Mouse (Mus musculus) frontal cortex, postnatal 36 days (tissue): Measurements from ENCODE around the gene Ybey.

ENCODE experiments used
- DNase-seq, 2 experiments: peaks; one replicate each; pipeline ENCODE4 v3.0.0; 2022; ENCODE audit warnings: low spot score in 2 of 2

The Ybey gene

GRCm38 (mm10) chr10:76468203-76469162 lies at the start of gene Ybey, which contains the start of gene Mcm3ap:
Gene Ybey (minus strand): TSS chr10:76469114.
Gene Mcm3ap (plus strand): TSS chr10:76468927.
- peak; percentile 89 to 91 for DNase-seq

DNA sequence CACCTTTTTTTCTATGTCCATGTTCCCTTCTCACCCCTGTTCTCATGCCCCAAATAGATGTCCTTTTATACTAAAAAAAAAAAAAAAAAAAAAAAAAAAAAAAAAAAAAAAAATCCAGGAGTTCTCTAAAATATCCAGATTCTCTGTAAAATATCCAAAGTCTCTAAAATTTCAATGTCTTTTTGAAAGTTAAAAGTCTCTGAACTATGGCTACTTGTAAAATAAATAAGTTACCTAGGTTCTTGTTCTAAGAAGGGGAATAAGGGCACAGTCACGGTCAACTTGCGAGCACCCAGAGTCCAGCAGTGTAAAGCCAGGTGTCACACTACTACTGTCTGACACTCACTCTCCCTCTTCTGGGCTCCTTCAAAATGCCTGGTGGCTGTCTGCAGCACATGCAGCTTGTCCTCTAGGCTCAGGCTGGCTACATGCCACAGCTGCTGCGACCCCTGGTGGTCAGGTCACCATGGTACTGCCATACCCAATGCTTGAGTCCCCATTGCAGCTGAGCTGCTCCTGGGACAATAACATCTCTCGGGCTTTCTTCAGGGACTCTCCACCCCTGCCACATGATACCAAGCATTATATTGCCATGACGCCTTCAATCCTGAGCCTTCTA lies 44.2 kb upstream of the Ybey start:
- peak; percentile 21 to 44 for DNase-seq

DNA sequence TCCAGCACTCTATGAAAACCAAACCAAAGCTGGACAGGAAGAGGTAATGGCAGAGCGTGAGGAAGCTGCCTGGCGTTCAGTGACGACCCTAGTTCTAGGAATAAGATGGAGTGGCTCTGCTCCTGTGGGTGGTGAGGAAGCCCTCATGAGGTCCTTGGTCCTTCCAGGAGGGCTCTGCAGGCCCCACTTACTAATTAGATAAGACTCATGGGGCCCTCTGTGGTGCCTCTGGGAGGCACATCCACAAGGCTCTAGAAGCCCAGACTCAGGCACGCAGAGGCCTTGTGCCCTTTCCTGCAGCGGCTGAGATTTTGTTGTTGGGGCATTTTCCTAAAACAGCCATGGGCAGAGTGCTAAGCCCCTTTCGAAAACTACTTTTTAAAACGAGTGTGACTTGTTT lies 37.0 kb upstream of the Ybey start:
- DNase-seq, result no peak

DNA sequence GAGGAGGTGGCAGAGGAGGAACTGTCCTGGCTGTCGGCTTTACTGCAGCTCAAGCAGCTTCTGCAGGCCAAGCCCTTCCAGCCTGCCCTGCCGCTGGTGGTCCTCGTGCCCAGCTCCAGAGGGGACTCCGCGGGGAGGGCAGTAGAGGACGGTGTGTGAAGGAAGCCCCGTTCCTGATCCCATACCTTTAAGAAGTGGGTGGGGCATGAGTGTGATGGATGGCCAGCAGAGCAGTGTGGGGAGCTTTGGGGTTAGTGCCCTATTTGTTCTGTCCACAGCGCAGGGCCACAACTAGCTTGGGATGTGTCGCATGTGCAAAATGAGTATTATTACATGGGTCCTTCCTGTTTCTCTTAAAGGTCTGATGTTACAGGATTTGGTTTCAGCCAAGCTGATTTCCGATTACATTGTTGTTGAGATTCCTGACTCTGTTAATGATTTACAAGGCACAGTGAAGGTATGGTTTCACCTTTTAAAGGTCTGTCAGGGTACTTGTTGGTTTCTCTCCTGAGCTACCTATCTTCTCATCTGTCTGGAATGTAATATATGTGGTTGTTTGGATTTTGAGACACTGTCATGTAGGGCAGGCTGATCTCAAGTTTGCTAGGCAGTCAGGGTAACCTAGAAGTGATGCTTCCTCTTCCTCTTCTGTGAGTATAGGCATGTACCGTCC lies 35.5 kb upstream of the Ybey start:
- no peak for DNase-seq

- DNase-seq, result no peak
These were observed 28.6 kb upstream of the Ybey start for GRCm38 (mm10) chr10:76497522-76497921.

DNA sequence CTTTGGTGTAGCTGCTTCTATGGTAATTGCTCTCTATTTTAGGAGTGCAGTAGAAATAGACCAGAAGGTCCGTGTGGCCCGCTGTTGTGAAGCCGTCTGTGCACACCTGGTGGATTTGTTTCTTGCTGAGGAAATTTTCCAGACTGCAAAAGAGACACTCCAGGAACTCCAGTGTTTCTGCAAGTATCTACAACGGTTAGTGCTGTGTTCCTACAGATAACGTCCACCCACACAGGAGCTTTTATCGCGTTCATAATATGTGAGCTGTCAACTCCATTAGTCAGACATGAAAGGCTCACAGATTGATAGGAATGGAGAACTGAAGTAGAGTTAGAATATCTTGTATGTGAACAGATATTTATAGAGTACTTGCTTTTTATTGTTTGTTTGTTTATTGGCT lies 27.5 kb upstream of the Ybey start:
- peak; percentile 14 to 19 for DNase-seq

DNA sequence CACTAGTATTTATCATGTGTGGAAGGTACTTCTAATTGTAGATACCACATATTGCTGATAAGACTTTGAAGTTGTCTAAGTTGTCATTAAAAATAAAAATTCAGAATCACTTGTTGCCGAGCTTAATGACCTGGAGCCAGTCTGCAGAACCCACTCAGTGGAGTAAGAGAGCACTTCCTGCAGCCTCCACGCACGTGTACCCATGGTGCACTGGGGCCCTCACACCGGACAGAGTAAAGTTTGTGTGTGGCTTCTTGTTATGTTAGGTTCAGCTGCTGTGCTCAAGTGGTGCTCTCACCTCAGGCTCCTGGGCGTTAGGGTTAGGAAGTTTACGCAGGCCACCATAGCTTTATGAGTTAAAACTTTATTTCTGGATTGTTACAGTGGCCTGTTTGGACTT lies 26.6 kb upstream of the Ybey start:
- DNase-seq, result no peak

GRCm38 (mm10) chr10:76493527-76493926 lies 24.6 kb upstream of the Ybey start:
- no peak for DNase-seq

GRCm38 (mm10) chr10:76489205-76489604 lies 20.3 kb upstream of the Ybey start:
- DNase-seq, result no peak

DNA sequence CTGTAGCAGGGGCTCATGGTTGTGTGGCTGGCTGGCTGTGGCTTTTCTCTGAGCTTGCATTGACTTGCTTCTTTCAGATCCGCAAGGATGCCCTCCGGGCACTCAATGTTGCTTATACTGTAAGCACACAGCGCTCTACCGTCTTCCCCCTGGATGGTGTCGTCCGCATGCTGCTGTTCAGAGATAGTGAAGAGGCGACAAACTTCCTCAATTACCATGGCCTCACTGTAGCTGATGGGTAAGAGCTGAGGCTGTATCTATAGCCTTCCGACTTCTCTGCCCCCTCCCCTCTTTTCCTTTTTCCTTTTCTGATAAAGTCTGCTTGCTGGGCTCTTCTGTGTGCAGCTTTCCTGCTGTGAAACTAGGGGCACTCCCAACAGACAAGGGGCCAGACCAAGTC lies 19.4 kb upstream of the Ybey start:
- no peak for DNase-seq

GRCm38 (mm10) chr10:76486302-76486701 lies 17.4 kb upstream of the Ybey start:
- no peak for DNase-seq

- DNase-seq, result no peak
These were observed 12.6 kb upstream of the Ybey start for GRCm38 (mm10) chr10:76481480-76481879.

DNA sequence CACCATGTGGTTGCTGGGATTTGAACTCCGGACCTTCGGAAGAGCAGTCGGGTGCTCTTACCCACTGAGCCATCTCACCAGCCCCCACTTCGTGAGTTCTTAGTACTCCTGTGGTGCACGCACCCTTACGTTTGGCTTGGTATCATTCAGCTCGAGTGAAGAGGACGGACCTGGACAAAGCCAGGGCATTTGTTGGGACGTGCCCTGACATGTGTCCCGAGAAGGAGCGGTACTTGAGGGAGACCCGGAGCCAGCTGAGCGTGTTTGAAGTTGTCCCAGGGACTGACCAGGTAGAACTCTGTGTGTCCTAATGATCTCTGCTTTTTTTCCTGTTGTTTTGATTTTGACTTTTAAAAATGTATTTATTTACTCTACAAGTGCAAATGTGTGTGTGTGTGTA lies 11.9 kb upstream of the Ybey start:
- DNase-seq, result no peak

DNA sequence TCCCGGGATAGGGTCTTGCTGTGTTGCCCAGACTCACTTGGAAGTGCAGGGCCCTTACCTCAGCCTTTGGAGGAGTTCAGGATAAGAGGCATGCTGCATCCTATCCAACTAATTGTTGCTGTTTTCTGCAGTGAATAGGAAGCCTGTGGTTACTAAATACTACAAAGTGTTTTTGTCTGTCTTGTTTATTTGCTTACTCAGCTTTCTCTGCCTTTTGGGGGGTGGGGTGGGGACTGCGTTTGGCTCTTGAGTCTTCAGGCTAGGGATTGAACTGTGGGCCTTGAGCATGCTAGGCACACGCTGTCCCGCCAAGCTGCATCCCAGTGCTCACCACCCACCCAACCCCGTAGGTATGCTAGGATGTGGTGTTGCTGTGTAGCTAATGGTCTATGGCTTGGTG lies 4.8 kb upstream of the Ybey start:
- DNase-seq, result no peak

GRCm38 (mm10) chr10:76462721-76463120 lies 6.2 kb downstream of the Ybey start:
- DNase-seq, result no peak

DNA sequence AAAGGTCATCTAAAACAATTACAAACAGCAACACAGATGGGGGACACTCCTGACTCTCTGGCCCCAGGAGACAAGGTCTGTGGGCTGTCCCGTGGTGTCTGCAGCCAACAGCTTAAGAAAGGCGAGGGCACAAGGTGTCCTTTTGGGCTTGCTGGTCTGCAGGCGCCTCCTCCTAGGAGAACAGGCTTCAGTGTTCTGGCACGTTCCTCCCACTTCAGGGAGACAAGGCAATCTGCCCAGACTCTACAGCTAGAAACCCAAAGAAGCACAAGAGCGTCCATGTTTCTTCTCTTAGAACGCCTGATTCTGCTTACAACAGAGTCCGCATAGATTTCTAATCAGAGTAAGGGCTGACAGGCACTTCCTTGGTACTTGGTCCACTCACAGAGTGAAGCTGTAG lies 6.6 kb downstream of the Ybey start:
- DNase-seq, result peak; percentile 13 to 40

DNA sequence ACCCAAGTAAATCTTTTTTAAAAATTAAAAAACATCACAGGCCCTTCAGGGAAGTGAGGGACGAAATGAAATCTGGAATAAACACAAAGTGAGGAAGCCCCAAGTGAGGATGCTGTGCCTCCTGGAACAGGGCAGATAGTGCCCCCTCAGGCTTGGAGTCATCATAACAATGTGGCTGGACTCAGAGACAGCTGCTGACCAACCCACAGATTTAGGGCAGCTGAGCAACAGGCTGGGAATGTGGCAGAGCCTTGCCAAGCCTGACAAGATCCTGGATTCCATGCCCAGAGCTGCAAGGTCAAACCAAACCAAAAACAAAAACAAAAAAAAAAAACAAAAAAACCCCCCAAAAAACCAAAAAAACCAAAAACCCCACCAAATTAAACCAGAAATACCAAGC lies 7.7 kb downstream of the Ybey start:
- no peak for DNase-seq

DNA sequence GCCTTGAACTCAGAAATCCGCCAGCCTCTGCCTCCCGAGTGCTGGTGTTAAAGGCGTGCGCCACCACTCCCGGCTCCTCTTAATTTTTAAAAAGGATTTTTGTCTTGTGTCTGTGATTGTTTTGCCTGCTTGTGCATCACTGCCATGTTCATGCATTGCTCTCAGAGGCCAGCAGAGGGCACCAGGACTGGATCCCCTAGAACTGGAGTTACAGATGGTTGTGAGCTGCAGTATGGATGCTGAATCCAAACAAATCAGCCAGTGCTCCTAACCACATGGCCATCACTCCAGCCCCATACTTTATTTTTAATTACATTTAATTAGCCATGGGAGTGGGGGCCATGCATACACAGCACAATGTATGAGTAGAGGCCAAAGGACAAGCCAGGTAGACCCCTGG lies 13.6 kb downstream of the Ybey start:
- DNase-seq, result peak; percentile 51 to 54

- no peak for DNase-seq
These were observed 20.1 kb downstream of the Ybey start, which contains the start of gene 2610028H24Rik for GRCm38 (mm10) chr10:76448851-76449250. Gene 2610028H24Rik (plus strand): TSS chr10:76449081.

DNA sequence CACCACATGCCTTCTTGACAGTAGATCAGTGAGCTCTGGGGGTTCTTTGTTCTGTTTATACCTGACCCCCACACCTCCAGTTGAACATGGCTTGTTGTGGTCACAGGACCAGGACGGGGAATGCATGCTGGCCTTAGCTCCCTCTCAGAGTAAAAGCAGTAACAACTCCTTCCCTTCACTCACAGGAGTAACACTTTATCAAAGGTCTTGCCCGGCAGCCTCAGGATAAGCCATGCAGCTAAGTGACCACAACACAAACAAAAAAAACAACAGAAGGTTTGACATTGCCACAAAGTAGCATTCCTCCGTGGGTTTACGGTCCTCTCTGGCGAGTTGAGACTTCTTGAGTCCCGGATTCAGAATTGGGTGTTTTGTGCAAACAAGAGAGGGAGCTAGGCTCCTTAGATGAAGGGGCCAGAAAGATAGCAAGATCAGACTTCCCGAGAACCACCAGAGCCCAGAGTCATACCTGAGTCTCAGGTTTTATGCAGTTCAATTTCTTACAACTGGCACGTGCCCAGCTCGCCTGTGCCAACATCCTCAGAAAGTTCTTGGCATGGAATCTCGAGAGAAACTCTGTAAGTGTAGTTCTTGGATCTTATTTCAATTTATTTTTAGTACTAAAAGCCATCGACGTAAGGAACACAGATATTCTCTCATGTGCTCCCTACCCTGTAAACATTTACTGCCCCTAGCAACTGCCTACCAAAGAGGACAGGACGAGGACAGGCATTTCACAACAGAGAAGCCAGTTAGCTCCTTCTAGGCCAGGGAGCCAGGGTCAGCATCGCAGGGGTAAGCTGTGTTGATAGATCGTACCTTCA lies 21.3 kb downstream of the Ybey start:
- DNase-seq, result no peak

GRCm38 (mm10) chr10:76445996-76446681 lies 22.8 kb downstream of the Ybey start:
- no peak for DNase-seq
